Mouse (Mus musculus) monocyte, adult 5-6 weeks (primary cell): ENCODE measurements at regions not wholly inside any gene's neighbourhood (a gene's known extent, or its start where the extent isn't known, plus 50 kb on each side); places are given as distances from the start of the nearest gene placed in this dataset.

ENCODE experiments used
- ATAC-seq: fragments of 153-309, 156-312 bp; replicated peaks from 2 replicates; pipeline ENCODE4 v1.8.0; 2017; ENCODE audit warnings: mild to moderate bottlenecking; ENCODE audit not compliant: low TSS enrichment, insufficient number of reproducible peaks, severe bottlenecking, poor library complexity, low FRiP score

GRCm38 (mm10) chr19:56220724-56221407 lies 66.1 kb upstream of the Habp2 start:
- ATAC-seq: no peak

GRCm38 (mm10) chr19:56222496-56222895 lies 64.4 kb upstream of the Habp2 start:
- no peak for ATAC-seq

DNA sequence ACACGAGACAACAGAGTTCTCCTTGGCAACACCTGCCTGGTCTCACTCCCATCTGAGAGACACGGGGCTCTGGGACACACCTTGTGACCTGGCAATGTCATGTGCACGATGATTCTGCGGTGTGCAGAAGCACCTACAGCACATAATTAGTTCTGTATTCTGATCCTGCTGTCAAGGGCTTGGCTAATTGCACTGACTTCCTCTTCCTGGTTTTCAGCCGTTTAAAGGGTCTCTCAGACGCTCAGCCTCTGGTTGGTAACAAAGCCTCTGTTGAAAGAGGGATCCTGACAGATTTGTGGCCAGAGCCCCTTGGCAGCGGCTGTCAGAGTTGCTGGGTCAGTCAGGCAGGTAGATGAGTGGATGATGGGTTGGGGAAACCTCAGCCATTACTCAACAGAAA lies 61.9 kb upstream of the Habp2 start:
- no peak for ATAC-seq

GRCm38 (mm10) chr19:56225518-56225917 lies 61.4 kb upstream of the Habp2 start:
- ATAC-seq: no peak

DNA sequence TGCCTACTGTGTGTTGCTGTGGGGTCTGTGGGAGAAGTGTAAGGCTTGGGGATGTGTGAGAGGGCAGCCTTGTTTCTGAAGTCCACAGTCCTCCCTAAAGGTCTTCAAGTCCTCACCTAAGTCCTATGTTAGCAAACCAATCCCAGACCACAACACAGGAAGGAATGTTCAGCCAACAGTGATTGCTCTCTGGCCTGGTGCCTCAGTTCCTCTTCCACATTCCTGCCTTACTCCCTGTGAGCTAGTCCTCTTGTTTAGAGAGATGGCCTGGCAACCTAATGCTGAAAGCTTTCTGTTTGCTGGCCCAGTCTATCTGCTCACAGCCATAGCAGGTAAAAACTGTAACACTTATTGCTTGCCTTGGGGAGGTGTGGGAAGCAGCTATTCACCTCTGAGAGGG lies 58.4 kb upstream of the Habp2 start:
- no peak for ATAC-seq

- no peak for ATAC-seq
Measured at GRCm38 (mm10) chr19:56231430-56231829, 55.5 kb upstream of the Habp2 start.

DNA sequence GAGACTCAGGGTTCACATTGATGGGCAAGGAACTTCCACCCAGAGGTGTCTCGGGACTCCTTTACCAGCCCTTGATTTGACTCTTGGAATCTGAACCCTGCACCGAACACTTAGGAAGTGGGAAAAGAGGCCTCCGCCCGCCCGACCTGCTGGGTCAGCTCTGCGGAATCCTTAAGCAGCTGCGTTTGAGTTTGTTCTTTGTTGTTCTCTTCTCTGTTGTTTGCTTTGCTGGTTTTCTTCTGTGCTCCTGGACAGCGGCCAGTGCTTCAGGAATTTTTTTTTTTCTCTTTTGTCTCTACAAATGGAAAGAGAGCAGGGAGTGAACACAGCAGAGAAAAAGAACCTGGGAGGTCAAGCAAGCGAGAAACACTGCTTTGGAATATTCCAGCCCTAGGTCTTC lies 55.1 kb upstream of the Habp2 start:
- ATAC-seq: no peak

GRCm38 (mm10) chr19:56232269-56232668 lies 54.7 kb upstream of the Habp2 start:
- ATAC-seq: no peak

DNA sequence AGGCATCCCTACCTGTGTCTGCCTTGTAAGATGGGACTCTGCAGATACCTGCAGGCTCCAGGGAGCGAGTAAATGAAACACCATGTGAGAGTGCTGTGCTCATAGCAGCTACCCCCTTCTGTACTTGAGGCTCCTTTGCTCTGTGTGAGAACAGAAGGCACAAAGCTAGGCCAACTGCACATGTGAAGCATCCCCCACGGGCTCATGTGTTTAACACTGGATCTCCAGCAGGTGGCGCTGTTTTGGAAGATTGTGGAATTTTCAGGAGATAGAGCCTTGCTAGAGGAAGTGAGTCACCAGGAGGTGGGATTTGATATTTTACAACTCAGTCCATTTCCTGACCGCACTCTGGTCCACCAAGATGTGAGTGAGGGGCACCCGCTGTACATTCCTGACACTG lies 54.0 kb upstream of the Habp2 start:
- no peak for ATAC-seq

GRCm38 (mm10) chr19:56235040-56235439 lies 51.9 kb upstream of the Habp2 start:
- no peak for ATAC-seq
